Comparison of ENCODE assay signal across 9 mouse cellular contexts in the genomic region with DNA sequence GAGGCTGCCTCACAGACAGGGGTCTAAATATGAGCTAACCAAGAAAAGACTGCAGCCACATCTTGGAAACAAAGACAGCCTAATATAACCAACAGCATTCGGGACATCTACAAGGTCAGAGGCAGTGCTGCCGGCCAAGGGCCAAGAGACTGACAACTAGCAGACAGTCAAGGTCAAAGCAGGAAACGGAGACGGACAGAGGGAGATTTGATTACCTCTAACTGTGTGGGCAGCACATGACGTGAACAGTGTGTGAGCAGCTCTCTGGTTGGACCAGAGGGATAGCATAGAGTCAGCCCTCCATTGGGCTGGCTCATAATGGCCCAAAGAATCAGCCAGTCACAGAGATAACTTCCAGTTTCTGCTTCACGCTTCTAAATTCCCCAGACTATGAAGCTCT.
DNase-seq lines count a peak whose midpoint lies in the region; ATAC-seq and TF ChIP-seq lines count a peak whose summit lies in the region.
"Had no signal": no experiment of that assay in that cellular context is flagged by ENCODE, and none has a peak within 500 bp of the region (broad histone marks: within the 10 kb centered on the region; RNA-seq: fewer than 3 reads in every experiment).

No protein-coding gene starts in this region.

- DNase-seq in kidney, adult 9 months, result peak; percentile 9
- no peak for DNase-seq in kidney, adult 11 months
- peak; percentile 85 for DNase-seq in adrenal gland, adult 2 months
- peak; percentile 21 for DNase-seq in gastrocnemius, postnatal 14 days
- no peak for DNase-seq in hindbrain, postnatal 0 days (ENCODE audit: low spot score)
- DNase-seq in layer of hippocampus, postnatal 10 days (ENCODE audit: low spot score in 2 of 2), result no peak
- no peak for DNase-seq in frontal cortex, postnatal 36 days (ENCODE audit: low spot score in 2 of 2)
- DNase-seq: liver, postnatal 0 days had no signal

- H3K9me3 ChIP-seq in hindbrain, postnatal 0 days (ENCODE audit: low read length), result no peaks in the 10 kb centered on the region

- no peak overlapping the region for H3K9ac ChIP-seq in hindbrain, postnatal 0 days (replicated peaks; ENCODE audit: low read length)
- H3K9ac ChIP-seq: liver, postnatal 0 days had no signal

- intact Hi-C loops in gastrocnemius, postnatal 14 days (cut with DNase I; ENCODE audit: low total_unique reads), result no loop called here

- H3K4me1 ChIP-seq in hindbrain, postnatal 0 days (ENCODE audit: insufficient read depth, low read length), result no peaks in the 10 kb centered on the region; the same call in 1 of the 2 replicates

- no peak overlapping the region for H3K4me2 ChIP-seq in hindbrain, postnatal 0 days (ENCODE audit: low read depth, low read length)

- no peak overlapping the region for H3K27ac ChIP-seq in hindbrain, postnatal 0 days

- no peaks in the 10 kb centered on the region for H3K36me3 ChIP-seq in hindbrain, postnatal 0 days (ENCODE audit: insufficient read depth, low read length)

- no peak overlapping the region for H3K4me3 ChIP-seq in hindbrain, postnatal 0 days (ENCODE audit: low read length)

- TF ChIP-seq CTCF in hindbrain, postnatal 0 days (IDR thresholded peaks at IDR 0.05; ENCODE audit: low read depth), result no peak

- no peaks in the 10 kb centered on the region for H3K27me3 ChIP-seq in hindbrain, postnatal 0 days (ENCODE audit: insufficient read depth, low read length)

- ATAC-seq in hindbrain, postnatal 0 days, result peak; percentile 41; the same call in 1 of the 2 replicates
- ATAC-seq in erythroid progenitor cell, adult 5-6 weeks (replicated peaks; ENCODE audit: low FRiP score, poor library complexity, severe bottlenecking), result no peak
- ATAC-seq: liver, postnatal 0 days had no signal

- WGBS in hindbrain, postnatal 0 days, result 41% methylated on average over 6 of the region's 6 CpGs

Comparison
In these comparisons a context has a peak if more than half of its experiments do, and no peak if none do; other contexts are left out.
1. DNase-seq: peak in kidney, adult 9 months (single experiment), adrenal gland, adult 2 months (single experiment) and gastrocnemius, postnatal 14 days (single experiment); none in kidney, adult 11 months (single experiment), hindbrain, postnatal 0 days (single experiment), layer of hippocampus, postnatal 10 days (0 of 2) and frontal cortex, postnatal 36 days (0 of 2).